Mouse (Mus musculus) lung, postnatal 14 days (tissue): ENCODE measurements around the gene Mup7.
"Not testable (repeated sequence)": the region's sequence is repeated elsewhere in the genome, so short reads cannot be mapped to it uniquely, and the experiment has no call there.

ENCODE experiments used
- DNase-seq: peaks from one replicate; pipeline ENCODE4 v3.0.0; 2021

Gene Mup7

DNA sequence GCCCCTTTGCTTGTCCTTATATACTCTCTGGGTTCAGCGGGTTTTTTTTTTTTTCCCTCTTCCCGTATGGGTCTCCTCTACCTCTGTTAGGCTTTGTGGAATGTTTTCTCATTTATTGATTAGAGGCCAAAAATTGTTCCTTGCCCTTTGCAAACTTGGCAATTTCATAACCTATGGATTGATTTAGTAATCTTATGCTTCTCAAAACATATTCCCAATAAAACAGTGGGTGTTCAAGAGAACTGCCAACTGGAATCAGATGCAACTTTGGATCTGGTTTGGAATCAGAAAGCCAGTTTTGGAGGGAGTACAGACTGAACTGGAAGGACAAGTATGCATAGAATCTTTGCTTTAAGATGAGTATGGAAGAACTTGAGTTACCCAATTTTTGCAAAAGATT is at the start of gene Mup7:
Mup7 (minus strand) TSS at position 101 of the 400 bp plus-strand sequence.
- DNase-seq: not testable (repeated sequence)

DNA sequence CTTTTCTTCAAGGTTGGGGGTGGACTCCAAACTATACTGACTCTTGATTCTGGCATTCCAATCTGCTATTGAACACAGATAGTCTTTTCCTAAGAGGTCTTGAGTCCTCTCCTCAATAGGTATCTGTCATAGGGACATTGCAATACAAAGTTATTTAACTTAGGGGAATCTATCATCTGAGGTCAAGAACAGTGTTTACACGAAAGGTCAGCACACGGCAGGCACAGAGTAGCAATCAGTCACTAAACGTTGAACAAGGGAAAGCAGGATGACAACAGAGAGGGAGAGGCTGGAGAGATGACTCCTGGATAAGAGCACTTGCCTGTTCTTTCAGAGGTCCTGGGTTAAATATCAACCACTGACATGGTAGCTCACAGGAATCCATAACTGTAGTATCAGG is 9.6 kb upstream of the Mup7 start:
- not testable (repeated sequence) for DNase-seq

DNA sequence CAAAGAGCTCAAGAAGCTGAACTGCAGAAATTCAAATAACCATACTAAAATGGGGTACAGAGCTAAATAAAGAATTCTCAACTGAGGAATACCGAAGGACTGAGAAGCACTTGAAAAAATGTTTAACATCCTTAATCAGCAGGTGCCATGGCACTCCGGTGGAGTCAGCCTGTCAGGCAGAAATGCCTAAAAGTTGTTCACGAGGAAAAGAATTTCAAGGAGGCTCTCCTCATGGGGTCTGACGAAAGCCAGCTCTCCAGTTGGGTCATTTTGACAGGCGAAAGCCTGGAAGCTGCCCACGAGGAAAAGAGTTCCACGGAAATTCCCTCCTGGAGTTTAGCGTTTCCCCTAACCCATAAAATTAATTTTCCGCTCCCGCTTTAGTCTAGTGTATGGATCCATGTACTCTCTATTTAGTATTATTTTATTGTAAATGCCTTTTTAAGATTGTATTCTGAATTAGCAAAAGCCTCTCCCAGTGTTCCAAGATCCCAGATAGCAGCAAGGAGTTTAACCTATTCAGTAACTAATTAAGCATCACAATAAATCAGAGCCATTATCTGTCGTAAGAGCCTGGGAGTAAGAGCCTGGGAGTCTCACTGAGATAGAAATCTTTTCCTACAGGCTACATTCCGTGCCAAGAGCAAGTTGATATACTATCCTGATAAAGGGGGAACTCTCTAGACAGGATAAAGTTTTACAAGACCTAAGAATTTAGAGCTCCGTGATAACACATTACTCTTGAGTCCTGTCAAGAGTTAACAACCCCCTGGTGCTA is 40.8 kb downstream of the Mup7 start:
- DNase-seq: not testable (repeated sequence)

DNA sequence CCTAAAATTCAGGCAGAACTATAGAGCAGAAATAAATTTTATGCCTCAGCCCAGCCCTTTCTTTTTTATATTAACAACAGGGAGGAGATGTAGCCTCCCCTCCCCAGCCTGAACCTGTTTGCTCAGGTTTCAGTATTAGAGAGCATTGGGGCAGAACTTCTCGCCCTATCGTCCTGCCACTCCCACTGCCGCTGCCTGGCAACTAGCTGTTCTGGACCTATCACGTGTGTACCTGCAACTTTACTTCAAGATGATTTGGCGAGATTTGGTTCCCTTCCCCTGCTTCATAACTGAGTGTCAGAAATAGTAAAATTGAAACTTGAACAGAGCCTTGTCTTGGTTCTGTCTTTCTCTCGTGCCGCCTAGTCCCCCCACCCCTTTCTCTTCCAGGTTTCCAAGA is 50.1 kb downstream of the Mup7 start:
- not testable (repeated sequence) for DNase-seq
